Mouse (Mus musculus) liver, embryonic 15.5 days (tissue): ENCODE measurements at regions not wholly inside any gene's neighbourhood (a gene's known extent, or its start where the extent isn't known, plus 50 kb on each side); places are given as distances from the start of the nearest gene placed in this dataset.
"Not testable (repeated sequence)": the region's sequence is repeated elsewhere in the genome, so short reads cannot be mapped to it uniquely, and the experiment has no call there.

Source experiments
- ATAC-seq: fragments of 200-750 bp; cut with Nextera tagmentation; 2 replicates; pipeline ENCODE4 v1.8.0; 2017; ENCODE audit warnings: moderate number of reproducible peaks, mild to moderate bottlenecking, moderate library complexity; ENCODE audit not compliant: insufficient read depth
- H3K27ac ChIP-seq: fragments of 300-500 bp; sonication (generic); replicated peaks from 2 replicates; pipeline ENCODE4 v1.5.1; 2015; ENCODE audit warnings: mild to moderate bottlenecking, inconsistent platforms
- H3K27me3 ChIP-seq: fragments of 300-500 bp; sonication (generic); 2 replicates; pipeline ENCODE4 v1.6.1; 2015; ENCODE audit warnings: mild to moderate bottlenecking, inconsistent platforms
- H3K36me3 ChIP-seq: fragments of 300-500 bp; sonication (generic); replicated peaks from 2 replicates; pipeline ENCODE4 v1.6.1; 2015; ENCODE audit warnings: moderate library complexity, mild to moderate bottlenecking, inconsistent platforms
- H3K4me1 ChIP-seq: fragments of 300-500 bp; sonication (generic); replicated peaks from 2 replicates; pipeline ENCODE4 v1.6.1; 2015; ENCODE audit warnings: inconsistent platforms
- H3K4me2 ChIP-seq: fragments of 300-500 bp; sonication (generic); 2 replicates; pipeline ENCODE4 v1.6.1; 2015; ENCODE audit warnings: moderate library complexity, mild to moderate bottlenecking, inconsistent platforms
- H3K4me3 ChIP-seq: fragments of 300-500 bp; sonication (generic); replicated peaks from 2 replicates; pipeline ENCODE4 v1.5.1; 2015; ENCODE audit warnings: mild to moderate bottlenecking, inconsistent platforms
- H3K9ac ChIP-seq: fragments of 300-500 bp; sonication (generic); 2 replicates; pipeline ENCODE4 v1.6.1; 2015; ENCODE audit warnings: moderate library complexity, mild to moderate bottlenecking, inconsistent platforms
- H3K9me3 ChIP-seq: fragments of 300-500 bp; sonication (generic); replicated peaks from 2 replicates; pipeline ENCODE4 v1.6.1; 2016; ENCODE audit warnings: inconsistent platforms
- WGBS: fragments of 180-500 bp; shearing (Covaris S2); methylation state at CpG from one replicate; pipeline ENCODE4 v1.1.7; 2015; ENCODE audit warnings: mixed read lengths; ENCODE audit not compliant: insufficient replicate concordance; 5-methylcytosine and 5-hydroxymethylcytosine counted together

- Histone ChIP-seq H3K27me3 (no peaks in the 10 kb centered on the region), H3K27ac (no peak overlapping the region), H3K4me3 (no peak overlapping the region), H3K4me1 (no peaks in the 10 kb centered on the region), H3K9ac (no peak overlapping the region), H3K4me2 (no peak overlapping the region), H3K9me3 (no peaks in the 10 kb centered on the region), H3K36me3 (no peaks in the 10 kb centered on the region)
- no peak for ATAC-seq
- 49% methylated on average over 2 of the region's 2 CpGs for WGBS
Observed at GRCm38 (mm10) chr17:4024384-4024783, 328.3 kb upstream of the Nox3 start.

- Histone ChIP-seq H3K9ac (no peak overlapping the region), H3K4me3 (no peak overlapping the region), H3K9me3 (no peaks in the 10 kb centered on the region), H3K4me1 (no peaks in the 10 kb centered on the region), H3K27me3 (no peaks in the 10 kb centered on the region), H3K4me2 (no peak overlapping the region), H3K27ac (no peak overlapping the region), H3K36me3 (no peaks in the 10 kb centered on the region)
- 68% methylated on average over 9 of the region's 9 CpGs for WGBS
- no peak for ATAC-seq
Observed at GRCm38 (mm10) chr17:4029202-4029601, 333.1 kb upstream of the Nox3 start.

GRCm38 (mm10) chr17:4034816-4035360 is 338.8 kb upstream of the Nox3 start:
- Histone ChIP-seq H3K9me3 (no peaks in the 10 kb centered on the region), H3K4me2 (no peak overlapping the region), H3K9ac (no peak overlapping the region), H3K27ac (no peak overlapping the region), H3K36me3 (no peaks in the 10 kb centered on the region), H3K4me1 (no peaks in the 10 kb centered on the region), H3K4me3 (no peak overlapping the region), H3K27me3 (no peaks in the 10 kb centered on the region)
- no peak for ATAC-seq
- 53% methylated on average over 3 of the region's 3 CpGs for WGBS

- H3K9ac ChIP-seq, result no peak overlapping the region
- 35% methylated on average over 5 of the region's 5 CpGs for WGBS
- no peaks in the 10 kb centered on the region for H3K36me3 ChIP-seq
- H3K27me3 ChIP-seq, result no peaks in the 10 kb centered on the region
- no peak overlapping the region for H3K4me2 ChIP-seq
- no peaks in the 10 kb centered on the region for H3K9me3 ChIP-seq
- no peak overlapping the region for H3K27ac ChIP-seq
- no peak for ATAC-seq
- no peaks in the 10 kb centered on the region for H3K4me1 ChIP-seq
- H3K4me3 ChIP-seq, result no peak overlapping the region
Observed at GRCm38 (mm10) chr17:4040104-4040664, 344.1 kb upstream of the Nox3 start.

- not testable (repeated sequence) for H3K4me1 ChIP-seq, H3K4me3 ChIP-seq, ATAC-seq, H3K9me3 ChIP-seq, H3K36me3 ChIP-seq, H3K9ac ChIP-seq, H3K4me2 ChIP-seq, H3K27ac ChIP-seq, H3K27me3 ChIP-seq
Observed at GRCm38 (mm10) chr17:4060186-4060585, 364.1 kb upstream of the Nox3 start.

GRCm38 (mm10) chr17:4073381-4073780 is 377.3 kb upstream of the Nox3 start:
- ATAC-seq, result no peak
- H3K36me3 ChIP-seq, result no peaks in the 10 kb centered on the region
- no peaks in the 10 kb centered on the region for H3K27me3 ChIP-seq
- 40% methylated on average over 2 of the region's 2 CpGs for WGBS
- no peak overlapping the region for H3K4me3 ChIP-seq
- H3K27ac ChIP-seq, result no peak overlapping the region
- H3K9ac ChIP-seq, result no peak overlapping the region
- H3K4me1 ChIP-seq, result no peaks in the 10 kb centered on the region
- H3K9me3 ChIP-seq, result no peaks in the 10 kb centered on the region
- H3K4me2 ChIP-seq, result no peak overlapping the region

- Histone ChIP-seq H3K4me2 (no peak overlapping the region), H3K36me3 (no peaks in the 10 kb centered on the region)
Observed at GRCm38 (mm10) chr17:4080564-4080963, 384.5 kb upstream of the Nox3 start.

GRCm38 (mm10) chr17:4094621-4095020 is 398.6 kb upstream of the Nox3 start:
- no peak for ATAC-seq
- Histone ChIP-seq H3K27me3 (no peaks in the 10 kb centered on the region), H3K4me2 (no peak overlapping the region), H3K27ac (no peak overlapping the region), H3K4me1 (no peaks in the 10 kb centered on the region), H3K4me3 (no peak overlapping the region), H3K9ac (no peak overlapping the region), H3K9me3 (no peaks in the 10 kb centered on the region), H3K36me3 (no peaks in the 10 kb centered on the region)
- WGBS, result 57% methylated on average over 1 of the region's 1 CpGs

More at GRCm38 (mm10) chr17:4080564-4080963, 384.5 kb upstream of the Nox3 start:
- WGBS, result 32% methylated on average over 2 of the region's 2 CpGs
- H3K4me1 ChIP-seq, result no peaks in the 10 kb centered on the region
- no peaks in the 10 kb centered on the region for H3K9me3 ChIP-seq
- H3K27me3 ChIP-seq, result no peaks in the 10 kb centered on the region
- no peak overlapping the region for H3K27ac ChIP-seq
- no peak for ATAC-seq
- no peak overlapping the region for H3K9ac ChIP-seq
- no peak overlapping the region for H3K4me3 ChIP-seq

GRCm38 (mm10) chr17:4103321-4103720 is 407.3 kb upstream of the Nox3 start:
- Histone ChIP-seq H3K4me2 (no peak overlapping the region), H3K36me3 (no peaks in the 10 kb centered on the region), H3K4me3 (no peak overlapping the region), H3K27me3 (no peaks in the 10 kb centered on the region), H3K4me1 (no peaks in the 10 kb centered on the region), H3K27ac (no peak overlapping the region), H3K9me3 (no peaks in the 10 kb centered on the region), H3K9ac (no peak overlapping the region)
- peak; percentile 49; the same call in 1 of the 2 replicates for ATAC-seq
- WGBS, result 25% methylated on average over 3 of the region's 3 CpGs

- Histone ChIP-seq H3K9ac (no peak overlapping the region), H3K36me3 (no peaks in the 10 kb centered on the region), H3K27ac (no peak overlapping the region), H3K9me3 (no peaks in the 10 kb centered on the region), H3K4me1 (no peaks in the 10 kb centered on the region), H3K4me2 (no peak overlapping the region), H3K4me3 (no peak overlapping the region), H3K27me3 (no peaks in the 10 kb centered on the region)
- WGBS, result 29% methylated on average over 3 of the region's 3 CpGs
- no peak for ATAC-seq
Observed at GRCm38 (mm10) chr17:4109263-4109662, 413.2 kb upstream of the Nox3 start.

- Histone ChIP-seq H3K4me1 (no peaks in the 10 kb centered on the region), H3K4me2 (no peak overlapping the region), H3K9me3 (no peaks in the 10 kb centered on the region), H3K27me3 (no peaks in the 10 kb centered on the region), H3K36me3 (no peaks in the 10 kb centered on the region), H3K9ac (no peak overlapping the region), H3K27ac (no peak overlapping the region), H3K4me3 (no peak overlapping the region)
- ATAC-seq, result no peak
- WGBS, result 43% methylated on average over 4 of the region's 4 CpGs
Observed at GRCm38 (mm10) chr17:4113021-4113420, 417.0 kb upstream of the Nox3 start.

- WGBS, result 63% methylated on average over 3 of the region's 3 CpGs
Observed at GRCm38 (mm10) chr17:4116476-4116875, 420.4 kb upstream of the Nox3 start.

More at GRCm38 (mm10) chr17:4116476-4116875, 420.4 kb upstream of the Nox3 start:
- Histone ChIP-seq H3K9ac (no peak overlapping the region), H3K9me3 (no peaks in the 10 kb centered on the region), H3K27me3 (no peaks in the 10 kb centered on the region), H3K4me2 (no peak overlapping the region), H3K4me3 (no peak overlapping the region), H3K27ac (no peak overlapping the region), H3K4me1 (no peaks in the 10 kb centered on the region), H3K36me3 (no peaks in the 10 kb centered on the region)
- ATAC-seq, result no peak
